Mouse (Mus musculus): ENCODE data around the gene Vps54. TPM values are rescaled to one million over a fixed set of nuclear protein-coding genes. Genes with fewer than 3 reads are reported as not detected.
"Not testable (repeated sequence)": the region's sequence is repeated elsewhere in the genome, so short reads cannot be mapped to it uniquely, and the experiment has no call there.

Vps54 gene
- polyA plus RNA-seq, 1 experiment from 2014 or later = 33.2 TPM

DNA sequence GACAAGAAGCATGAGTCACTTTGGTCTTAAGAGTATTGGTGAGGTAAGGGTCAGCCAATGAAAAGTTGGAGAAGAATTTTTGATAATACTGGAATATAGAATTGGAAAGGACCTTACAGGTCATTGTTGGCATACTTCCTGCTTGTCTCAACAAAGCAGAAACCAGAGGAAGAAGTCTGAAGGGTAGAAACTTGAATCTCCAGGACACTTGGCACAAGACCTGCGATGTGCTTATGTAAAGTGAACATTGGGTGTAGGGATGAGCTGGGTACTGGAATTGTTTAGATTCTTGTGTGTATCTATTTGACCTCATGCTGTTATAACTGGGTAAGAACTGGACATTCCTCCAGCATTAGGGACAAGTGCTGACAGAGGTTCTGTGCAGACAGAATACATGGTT, 2.3 kb downstream of the Vps54 start:
- DNase-seq (ENCODE audit: low read depth, low spot score) (no peak), ATAC-seq (no peak)
- no peak for TF ChIP-seq CTCF (IDR thresholded peaks at IDR 0.05)
- ChIA-PET CTCF (interaction anchor here (0.9 to 1.9 kb wide), 2 partner anchors 14 to 23 kb away, joined by 3 to 6 read pairs; no protein-coding TSS in a partner anchor), POLR2A (interaction anchor here (0.9 kb wide), 1 partner anchor 150 kb away, joined by 3 read pairs; no protein-coding TSS in a partner anchor)
- in situ Hi-C loops (cut with MboI; ENCODE audit: low pct_unique_long_range_greater_than_20kb) = loop anchor here (5.0 kb wide), 1 partner anchor 149 kb away; the partner anchor contains the start of gene Peli1
- H3K27me3 ChIP-seq = no peaks in the 10 kb centered on the region

DNA sequence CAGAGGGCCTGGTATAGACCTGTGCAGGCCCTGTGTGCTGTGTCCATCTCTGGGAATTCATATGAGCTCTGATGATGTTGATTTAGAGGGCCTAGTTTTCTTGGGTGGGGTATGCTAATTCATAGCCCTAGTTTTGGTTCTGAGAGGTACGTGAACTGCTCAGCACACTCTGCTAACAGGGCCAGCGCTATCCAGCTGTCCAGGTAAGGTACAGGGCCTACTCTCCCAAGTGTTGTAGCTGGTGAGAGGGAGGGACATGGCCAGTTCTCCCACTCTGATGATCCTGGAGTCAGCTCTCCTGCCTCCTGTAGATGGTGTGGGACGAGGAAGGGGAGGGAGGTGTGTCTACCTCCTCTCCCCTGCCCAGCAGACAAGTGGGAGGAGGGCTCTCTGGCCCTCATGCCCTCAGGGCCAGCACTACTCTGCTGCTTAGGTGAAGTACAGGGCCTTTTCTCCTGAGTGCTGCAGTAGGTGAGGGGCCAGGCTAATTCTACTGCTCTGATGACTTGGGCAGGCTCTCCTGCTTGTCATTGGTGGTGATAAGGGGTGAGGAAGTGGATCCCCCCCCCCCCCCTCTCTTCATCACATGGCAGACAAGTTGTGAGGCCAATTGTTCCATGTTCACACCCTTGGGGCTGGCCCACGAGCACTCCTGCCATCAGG, 8.3 kb downstream of the Vps54 start:
- DNase-seq (ENCODE audit: low read depth, low spot score) = no peak
- in situ Hi-C loops (cut with MboI; ENCODE audit: low pct_unique_long_range_greater_than_20kb) = no loop called here
- no peak for ATAC-seq
- POLR2A ChIA-PET = no interaction called here
- CTCF ChIA-PET = no interaction called here
- no peaks in the 10 kb centered on the region for H3K27me3 ChIP-seq
- no peak for TF ChIP-seq CTCF (IDR thresholded peaks at IDR 0.05)

DNA sequence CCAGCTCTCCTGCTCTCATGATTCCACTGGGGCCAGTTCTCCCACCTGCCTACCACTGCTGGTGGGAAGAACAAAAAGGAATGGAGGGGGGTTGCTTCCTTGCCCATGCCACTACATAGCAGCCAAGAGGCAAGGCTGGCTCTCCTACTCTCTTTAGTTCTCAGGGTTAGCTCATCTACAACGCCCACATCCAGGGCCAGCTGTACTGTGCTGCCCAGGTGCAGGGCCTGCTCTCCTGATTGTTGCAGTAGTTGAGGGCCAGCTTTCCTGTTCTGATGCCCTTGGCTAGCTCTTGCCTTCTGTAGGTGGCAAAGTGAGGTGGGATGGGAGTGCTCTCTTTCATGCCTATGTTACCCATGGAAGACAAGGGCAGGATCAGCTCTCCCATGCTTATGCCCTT, 8.9 kb downstream of the Vps54 start:
- no peak for TF ChIP-seq CTCF (IDR thresholded peaks at IDR 0.05)
- POLR2A ChIA-PET = no interaction called here
- in situ Hi-C loops (cut with MboI; ENCODE audit: low pct_unique_long_range_greater_than_20kb) = no loop called here
- H3K27me3 ChIP-seq = no peaks in the 10 kb centered on the region
- CTCF ChIA-PET = interaction anchor here (1.2 kb wide), 1 partner anchor 41 kb away, joined by 3 read pairs; no protein-coding TSS in a partner anchor
- ATAC-seq = no peak
- no peak for DNase-seq (ENCODE audit: low read depth, low spot score)

DNA sequence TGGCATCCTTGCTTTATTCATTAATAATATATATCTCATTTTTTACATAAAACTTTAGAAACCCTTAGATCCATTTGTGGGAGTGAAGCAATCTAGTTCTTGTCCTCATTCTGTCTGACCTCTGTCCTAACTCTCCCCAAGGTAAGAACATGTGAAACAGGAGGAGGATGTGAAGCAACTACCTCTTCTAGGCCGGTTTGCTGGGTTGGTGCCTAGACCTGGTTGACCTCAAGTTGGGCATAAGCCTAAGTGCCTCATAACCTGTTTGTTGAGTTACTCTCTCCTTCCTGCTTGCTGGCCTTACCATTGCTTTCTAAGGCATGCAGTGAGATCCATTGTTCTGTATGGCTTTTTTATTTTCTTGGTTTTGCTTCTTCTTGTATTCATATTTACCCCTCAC, 11.3 kb downstream of the Vps54 start:
- ChIA-PET POLR2A (no interaction called here), CTCF (interaction anchor here (0.9 kb wide), 1 partner anchor 13 kb away, joined by 3 read pairs; no protein-coding TSS in a partner anchor)
- H3K27me3 ChIP-seq = no peaks in the 10 kb centered on the region
- no peak for TF ChIP-seq CTCF (IDR thresholded peaks at IDR 0.05)
- ATAC-seq (no peak), DNase-seq (ENCODE audit: low read depth, low spot score) (no peak)
- in situ Hi-C loops (cut with MboI; ENCODE audit: low pct_unique_long_range_greater_than_20kb) = no loop called here

DNA sequence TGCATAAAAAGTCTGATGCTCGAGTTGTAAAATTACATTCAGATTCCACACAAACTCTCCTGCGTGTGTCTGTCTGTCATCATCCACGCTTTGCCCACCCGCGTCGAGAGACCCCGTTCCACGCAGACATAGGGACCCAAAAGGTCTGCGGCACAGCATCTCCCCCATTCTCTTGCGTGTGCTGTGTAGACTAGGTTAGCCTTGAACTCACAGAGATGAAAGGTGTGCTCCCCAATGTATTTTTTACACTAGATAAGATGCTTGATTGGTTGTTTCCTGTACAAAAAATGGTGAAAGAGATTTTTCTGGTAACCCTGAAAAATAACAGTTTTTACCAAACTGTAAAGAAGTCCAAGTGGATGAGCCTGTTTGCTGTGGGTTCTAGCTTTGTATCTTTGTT, 19.5 kb downstream of the Vps54 start:
- ATAC-seq; POLR2A ChIA-PET; in situ Hi-C loops (cut with MboI; ENCODE audit: low pct_unique_long_range_greater_than_20kb); DNase-seq (ENCODE audit: low read depth, low spot score); H3K27me3 ChIP-seq; CTCF ChIA-PET: not testable (repeated sequence)

DNA sequence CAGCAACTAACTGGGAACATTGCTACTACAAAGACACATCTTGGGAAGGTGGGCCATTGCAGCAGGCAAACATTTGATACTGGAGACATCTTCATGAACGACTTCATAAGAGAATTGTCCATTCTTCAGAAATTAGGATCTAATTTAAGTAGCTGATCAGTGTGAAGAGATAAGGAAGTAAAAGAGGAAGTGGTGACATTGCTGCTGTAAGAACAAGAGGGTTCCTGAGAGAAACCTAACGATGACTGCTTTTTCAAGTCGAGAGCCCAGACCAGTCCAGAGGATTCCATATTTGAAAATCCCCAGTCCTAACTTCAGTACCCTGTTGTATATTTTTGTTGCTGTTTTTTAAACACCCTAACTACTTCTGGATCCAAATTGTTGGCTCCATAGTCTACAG, 26.3 kb downstream of the Vps54 start:
- no peak for TF ChIP-seq CTCF (IDR thresholded peaks at IDR 0.05)
- in situ Hi-C loops (cut with MboI; ENCODE audit: low pct_unique_long_range_greater_than_20kb) = no loop called here
- DNase-seq (ENCODE audit: low read depth, low spot score) = no peak
- ChIA-PET POLR2A (no interaction called here), CTCF (interaction anchor here (1.9 kb wide), 1 partner anchor 17 kb away, joined by 4 read pairs; no protein-coding TSS in a partner anchor)
- H3K27me3 ChIP-seq = no peaks in the 10 kb centered on the region
- no peak for ATAC-seq

DNA sequence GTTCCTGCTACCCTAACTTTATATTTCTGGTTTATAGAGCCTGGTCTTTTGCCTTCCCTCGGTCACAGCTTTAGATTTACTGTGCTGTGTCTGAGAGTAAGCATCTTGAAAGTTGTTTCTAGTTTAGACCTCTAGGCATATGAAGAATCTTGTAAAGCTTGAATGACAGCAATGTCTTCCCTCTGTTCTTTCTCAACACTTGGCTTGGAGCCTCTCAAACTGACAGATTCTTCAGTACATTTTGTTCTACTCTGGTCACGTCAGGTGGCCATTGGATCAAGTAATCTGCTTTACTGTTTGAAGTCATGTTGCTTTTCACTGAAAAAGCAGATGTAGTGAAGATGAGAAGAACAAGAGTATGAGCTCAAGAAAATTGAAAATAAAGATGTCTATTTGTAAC, 37.1 kb downstream of the Vps54 start:
- ATAC-seq = no peak
- POLR2A ChIA-PET = interaction anchor here (0.7 to 0.8 kb wide), 2 partner anchors 9 to 262 kb away, joined by 3 to 4 read pairs; no protein-coding TSS in a partner anchor

DNA sequence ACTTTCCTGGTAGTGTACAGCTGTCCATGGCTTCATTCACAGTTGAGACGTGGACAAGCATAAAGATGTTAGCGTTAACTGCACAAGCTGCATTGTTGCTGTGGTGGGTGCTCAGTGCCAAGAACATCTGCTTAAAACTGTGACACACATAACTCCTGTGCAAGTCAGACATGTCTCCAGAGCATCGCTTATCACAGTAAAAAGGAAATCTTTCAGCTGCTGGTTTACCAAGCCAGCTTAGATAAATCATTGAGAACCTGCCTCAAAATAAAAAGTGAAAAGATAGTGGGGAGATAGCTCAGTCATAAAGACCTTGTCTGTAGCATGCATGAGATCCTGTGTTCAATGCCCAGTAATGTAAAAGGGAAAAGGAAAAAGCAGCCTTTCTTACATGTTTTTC, 47.3 kb downstream of the Vps54 start:
- POLR2A ChIA-PET = no interaction called here
- CTCF ChIA-PET = interaction anchor here (0.9 to 1.3 kb wide), 2 partner anchors 9 to 33 kb away, joined by 3 to 5 read pairs; no protein-coding TSS in a partner anchor
- no peak for TF ChIP-seq CTCF (IDR thresholded peaks at IDR 0.05)
- H3K27me3 ChIP-seq = no peaks in the 10 kb centered on the region
- in situ Hi-C loops (cut with MboI; ENCODE audit: low pct_unique_long_range_greater_than_20kb) = no loop called here
- ATAC-seq (no peak), DNase-seq (ENCODE audit: low read depth, low spot score) (no peak)

More for the DNA sequence above, 37.1 kb downstream of the Vps54 start:
- in situ Hi-C loops (cut with MboI; ENCODE audit: low pct_unique_long_range_greater_than_20kb) = no loop called here
- no peak for TF ChIP-seq CTCF (IDR thresholded peaks at IDR 0.05)
- H3K27me3 ChIP-seq = no peaks in the 10 kb centered on the region
- DNase-seq (ENCODE audit: low read depth, low spot score) = no peak
- CTCF ChIA-PET = interaction anchor here (1.1 kb wide), 1 partner anchor 24 kb away, joined by 3 read pairs; no protein-coding TSS in a partner anchor

DNA sequence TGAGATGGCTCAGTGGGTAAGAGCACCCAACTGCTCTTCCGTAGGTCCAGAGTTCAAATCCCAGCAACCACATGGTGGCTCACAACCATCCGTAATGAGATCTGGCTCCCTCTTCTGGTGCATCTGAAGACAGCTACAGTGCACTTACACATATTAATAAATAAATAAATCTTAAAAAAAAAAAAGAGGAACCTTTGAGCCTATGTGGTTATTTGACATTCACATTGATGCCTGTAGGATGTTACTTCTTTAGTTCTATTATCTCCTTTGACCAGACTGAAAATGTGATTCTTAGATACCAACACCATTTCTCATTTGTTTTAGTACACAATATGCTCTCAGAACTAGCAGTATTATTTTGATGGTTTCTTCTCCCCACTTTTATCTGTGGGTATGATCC, 49.1 kb downstream of the Vps54 start:
- POLR2A ChIA-PET; in situ Hi-C loops (cut with MboI; ENCODE audit: low pct_unique_long_range_greater_than_20kb): not testable (repeated sequence)
- CTCF ChIA-PET = interaction anchor here (1.4 kb wide), 1 partner anchor 11 kb away, joined by 4 read pairs; no protein-coding TSS in a partner anchor

DNA sequence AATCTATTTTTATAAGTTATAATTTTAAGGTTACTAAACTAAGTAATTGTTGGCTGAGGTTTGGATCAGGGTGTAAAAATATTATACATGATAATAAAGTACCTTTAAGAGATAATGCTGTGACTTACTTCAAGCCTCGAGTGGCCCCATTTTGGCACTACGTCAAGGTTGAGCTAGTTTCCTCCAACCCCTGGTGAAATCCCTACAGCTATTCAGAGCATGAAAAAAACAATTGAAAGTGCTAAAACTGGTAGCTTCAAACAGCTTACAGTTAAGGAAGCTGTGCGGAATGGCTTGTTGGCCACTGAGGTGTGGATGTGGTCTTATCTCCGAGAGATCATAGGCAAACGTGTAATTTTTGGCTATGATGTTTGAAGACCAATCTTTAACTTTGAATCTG, 56.4 kb downstream of the Vps54 start:
- no peak for ATAC-seq
- POLR2A ChIA-PET = no interaction called here
- H3K27me3 ChIP-seq = no peaks in the 10 kb centered on the region
- CTCF ChIA-PET = interaction anchor here (0.6 to 1.9 kb wide), 8 partner anchors 9 to 55 kb away, joined by 3 to 5 read pairs (median 3); no protein-coding TSS in a partner anchor
- TF ChIP-seq CTCF (IDR thresholded peaks at IDR 0.05) = no peak
- no peak for DNase-seq (ENCODE audit: low read depth, low spot score)
- in situ Hi-C loops (cut with MboI; ENCODE audit: low pct_unique_long_range_greater_than_20kb) = no loop called here

More for the DNA sequence above, 49.1 kb downstream of the Vps54 start:
- not testable (repeated sequence) for H3K27me3 ChIP-seq; ATAC-seq; DNase-seq (ENCODE audit: low read depth, low spot score)
- TF ChIP-seq CTCF (IDR thresholded peaks at IDR 0.05) = peak; percentile 44

DNA sequence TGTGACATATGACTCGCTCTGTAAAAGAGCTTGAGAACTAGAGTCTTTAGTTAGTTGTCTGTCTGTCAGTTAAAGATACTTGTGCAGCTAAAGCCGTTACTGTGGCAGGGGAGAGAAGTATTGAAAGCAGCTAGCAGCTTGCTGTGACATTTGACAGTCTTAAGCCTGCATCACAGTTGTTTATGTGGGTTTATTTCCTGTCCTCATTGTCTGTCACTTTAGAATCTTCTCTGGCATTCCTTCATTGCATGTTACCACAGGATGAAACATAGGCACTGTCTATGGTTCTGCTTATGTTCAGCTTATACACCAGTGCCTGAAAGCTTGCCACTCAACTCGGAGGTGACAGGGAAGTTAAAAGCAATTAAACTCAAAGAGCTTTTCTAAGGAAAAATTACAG, 64.5 kb downstream of the Vps54 start:
- ATAC-seq (no peak), DNase-seq (ENCODE audit: low read depth, low spot score) (no peak)
- no peaks in the 10 kb centered on the region for H3K27me3 ChIP-seq
- ChIA-PET CTCF (interaction anchor here (0.8 to 1.1 kb wide), 2 partner anchors 14 to 19 kb away, joined by 3 read pairs; no protein-coding TSS in a partner anchor), POLR2A (no interaction called here)
- in situ Hi-C loops (cut with MboI; ENCODE audit: low pct_unique_long_range_greater_than_20kb) = no loop called here
- no peak for TF ChIP-seq CTCF (IDR thresholded peaks at IDR 0.05)

Measured in Patski (cell line).